Mouse (Mus musculus) CH12.LX (cell line): ENCODE measurements around the gene Itch.

Source experiments
- CTCF ChIP-seq, 2 experiments: IDR thresholded peaks in 1 of 2; conservative IDR thresholded peaks in 1 of 2; 2 replicates each; pipeline ENCODE4 v1.5.1; 2011 to 2012; ENCODE audit warnings: low read depth in 2 of 2, low read length in 2 of 2, improper control_type of control experiment in 1 of 2, inconsistent platforms in 1 of 2, mild to moderate bottlenecking in 1 of 2, moderate library complexity in 1 of 2
- EP300 ChIP-seq: IDR thresholded peaks from 2 replicates; pipeline ENCODE4 v1.6.1; 2011; ENCODE audit warnings: low read length, improper control_type of control experiment
- GABPA ChIP-seq: IDR thresholded peaks from 2 replicates; pipeline ENCODE4 v1.6.1; 2012; ENCODE audit warnings: low read depth, low read length, improper control_type of control experiment, inconsistent platforms; ENCODE audit not compliant: insufficient replicate concordance
- HCFC1 ChIP-seq: IDR thresholded peaks from 2 replicates; pipeline ENCODE4 v1.6.1; 2012; ENCODE audit warnings: low read depth, mild to moderate bottlenecking, inconsistent platforms, low read length, improper control_type of control experiment
- JUND ChIP-seq: conservative IDR thresholded peaks from 2 replicates; pipeline ENCODE4 v1.6.1; 2011; ENCODE audit warnings: low read depth, low read length, improper control_type of control experiment
- MAX ChIP-seq: IDR thresholded peaks from 2 replicates; pipeline ENCODE4 v1.6.1; 2011; ENCODE audit warnings: low read length, improper control_type of control experiment
- MEF2A ChIP-seq: IDR thresholded peaks from 2 replicates; pipeline ENCODE4 v1.6.1; 2014; ENCODE audit warnings: low read depth, mild to moderate bottlenecking, inconsistent platforms, low read length, improper control_type of control experiment, borderline replicate concordance
- NELFE ChIP-seq: IDR thresholded peaks from 2 replicates; pipeline ENCODE4 v1.6.1; 2011; ENCODE audit warnings: low read depth, low read length, improper control_type of control experiment
- NRF1 ChIP-seq: IDR thresholded peaks from 2 replicates; pipeline ENCODE4 v1.6.1; 2014; ENCODE audit warnings: low read depth, mild to moderate bottlenecking, inconsistent platforms, low read length, improper control_type of control experiment, moderate library complexity
- POLR2A ChIP-seq: IDR thresholded peaks from 2 replicates; pipeline ENCODE4 v1.6.1; 2011; ENCODE audit warnings: low read depth, mild to moderate bottlenecking, improper control_type of control experiment, low read length
- TBP ChIP-seq: conservative IDR thresholded peaks from 2 replicates; pipeline ENCODE4 v1.6.1; 2011; ENCODE audit warnings: low read depth, low read length, improper control_type of control experiment
- ZC3H11A ChIP-seq: IDR thresholded peaks from 2 replicates; pipeline ENCODE4 v1.6.1; 2012; ENCODE audit warnings: low read depth, mild to moderate bottlenecking, inconsistent platforms, low read length, improper control_type of control experiment
- ZMIZ1 ChIP-seq: IDR thresholded peaks from 2 replicates; pipeline ENCODE4 v1.6.1; 2012; ENCODE audit warnings: low read depth, mild to moderate bottlenecking, inconsistent platforms, low read length, improper control_type of control experiment
- ZNF384 ChIP-seq: IDR thresholded peaks from 2 replicates; pipeline ENCODE4 v1.6.1; 2012; ENCODE audit warnings: low read depth, low read length, improper control_type of control experiment, inconsistent platforms

DNA sequence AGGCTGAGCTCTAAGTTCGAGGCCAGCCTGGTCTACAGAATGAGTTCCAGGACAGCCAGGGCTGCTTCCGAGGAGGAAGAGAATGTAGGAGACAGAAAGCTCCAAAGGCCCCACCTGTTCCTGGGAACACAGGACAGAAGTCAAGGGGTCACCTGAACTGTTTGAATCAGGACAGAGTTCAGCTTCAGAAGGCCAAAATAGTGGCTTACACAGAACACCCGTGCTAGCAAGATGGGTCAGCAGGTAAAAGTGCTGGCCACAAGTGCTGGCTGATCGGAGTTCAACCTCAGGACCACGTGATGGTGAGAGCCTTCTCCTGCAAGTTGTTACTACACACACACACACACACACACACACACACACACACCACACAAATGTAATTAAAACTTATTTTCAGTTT is 133.6 kb downstream of the Itch start:
- no peak for TF ChIP-seq EP300
- TF ChIP-seq MEF2A, result no peak
- no peak for TF ChIP-seq CTCF (conservative IDR thresholded peaks at IDR 0.05 in 1 of 2, IDR thresholded peaks at IDR 0.05 in 1 of 2; ENCODE audit: low read depth in 2 of 2, low read length in 2 of 2)
- no peak for TF ChIP-seq MAX
- no peak for TF ChIP-seq HCFC1
- no peak for TF ChIP-seq JUND
- TF ChIP-seq ZMIZ1, result no peak
- TF ChIP-seq GABPA, result no peak
- TF ChIP-seq NELFE, result no peak
- TF ChIP-seq TBP, result no peak
- TF ChIP-seq POLR2A, result no peak
- no peak for TF ChIP-seq ZC3H11A
- TF ChIP-seq NRF1, result no peak
- no peak for TF ChIP-seq ZNF384
